Mouse (Mus musculus) adrenal gland, postnatal 14 days (tissue): ENCODE results near the gene Ttyh2. TPM values are rescaled to one million over a fixed set of nuclear protein-coding genes. Genes with fewer than 3 reads are reported as not detected.
A peak's percentile ranks its signal among the peaks of the same experiment; 100 is the strongest.

Source experiments
- DNase-seq: peaks from one replicate; pipeline ENCODE4 v3.0.0; 2021; ENCODE audit warnings: mixed read lengths
- total RNA-seq: library from RNA; stranded (reverse); gene quantifications from 2 replicates; pipeline ENCODE4 v1.2.3, GENCODE M21; 2021

Ttyh2 gene
- total RNA-seq, 1 experiment from 2014 or later, result 64.7 TPM

DNA sequence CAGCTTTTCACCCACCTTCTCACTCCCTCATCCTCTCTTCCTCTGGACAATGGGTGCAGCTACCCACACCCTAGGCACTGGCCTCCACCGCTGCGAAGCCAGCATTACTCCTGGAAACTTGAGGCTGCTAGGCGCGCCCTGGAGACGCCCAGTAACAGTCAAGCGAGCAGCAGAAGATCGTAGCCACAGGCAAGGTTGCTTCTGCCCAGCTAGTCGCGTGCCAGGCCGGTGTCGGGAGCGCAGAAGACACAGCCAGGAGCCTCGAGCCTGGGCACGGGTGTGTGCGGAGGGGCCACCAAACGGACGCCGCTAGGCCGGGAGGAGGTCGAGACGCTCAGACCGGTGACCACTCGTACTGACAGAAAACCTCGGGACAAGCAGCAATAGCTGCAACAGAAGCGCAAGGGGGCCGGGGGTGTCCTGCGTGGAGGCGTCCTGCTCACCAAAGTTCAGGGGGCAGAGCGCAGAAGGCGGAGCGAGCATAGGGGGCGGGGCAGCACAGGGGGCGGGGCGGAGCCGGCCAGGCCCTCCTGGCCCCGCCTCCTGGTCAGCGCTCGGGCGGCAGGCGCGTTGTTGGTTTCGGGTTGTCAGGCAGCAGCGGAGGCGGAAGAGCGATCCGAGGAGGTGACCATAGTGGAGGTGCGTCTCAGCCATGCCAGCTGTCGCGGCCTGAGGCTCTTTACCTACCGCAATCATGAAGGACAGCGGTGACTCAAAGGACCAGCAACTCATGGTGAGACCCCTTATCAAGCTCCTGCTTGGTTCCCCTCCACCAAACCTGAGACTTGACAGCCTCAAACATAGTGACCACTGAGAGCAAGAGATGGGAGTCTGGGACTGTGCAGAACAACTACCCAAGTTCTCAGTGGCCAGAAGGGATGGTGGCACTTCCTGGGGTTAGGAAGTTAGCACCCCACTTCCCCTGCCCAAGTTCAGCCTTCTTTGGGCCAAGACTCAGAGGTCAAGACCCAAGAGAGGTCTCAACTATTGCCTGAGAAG, 89.9 kb downstream of the Ttyh2 start, which contains the start of gene Kif19a:
Gene Kif19a, plus strand, starts transcription at position 569 of the 999 bp plus-strand sequence.
- DNase-seq, result peak; percentile 85

DNA sequence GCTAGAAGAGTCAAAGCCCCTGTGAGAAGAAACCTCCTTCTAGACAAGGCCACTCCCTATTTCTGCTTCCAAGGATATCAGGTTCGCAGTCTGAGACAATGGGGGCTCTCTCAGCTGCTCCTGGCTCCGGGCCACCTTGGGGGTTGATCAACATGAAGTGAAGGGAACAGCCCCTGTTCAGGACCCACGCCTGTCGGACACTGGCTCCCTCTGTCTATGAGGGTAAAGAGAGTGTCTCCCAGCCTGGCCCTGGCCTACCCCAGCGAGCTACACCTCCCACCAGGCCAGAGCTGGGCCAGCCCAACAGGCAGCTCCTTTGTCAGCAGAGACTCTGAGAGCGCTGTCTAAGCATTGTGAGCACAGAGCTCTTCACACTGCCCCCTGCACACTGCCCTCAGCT, 94.7 kb downstream of the Ttyh2 start:
- no peak for DNase-seq

Other genes with a start within 250 kb of the Ttyh2 start
- 1,048 and 1,188 TPM in 2 replicates for gene Rpl38, start 6.9 kb upstream of the Ttyh2 start, total RNA-seq
- gene Dnaic2, start 52.0 kb downstream of the Ttyh2 start, total RNA-seq, result 0.44 and 0.64 TPM in 2 replicates
- 0.41 and 0.56 TPM in 2 replicates for gene Kif19a, start 90.0 kb downstream of the Ttyh2 start, total RNA-seq
- gene Btbd17, start 120.5 kb downstream of the Ttyh2 start, total RNA-seq, result not detected in 2 replicates
- gene Gpr142, start 123.5 kb downstream of the Ttyh2 start, total RNA-seq, result not detected in 2 replicates
- 16.6 and 18.6 TPM in 2 replicates for gene Gprc5c, start 175.7 kb downstream of the Ttyh2 start, total RNA-seq
- gene Cd300a, start 214.6 kb downstream of the Ttyh2 start, total RNA-seq, result 1.1 and 2.2 TPM in 2 replicates